Mouse (Mus musculus) lung, embryonic 16.5 days (tissue): ENCODE measurements around the gene Slc30a3. TPM values are rescaled to one million over a fixed set of nuclear protein-coding genes. Genes with fewer than 3 reads are reported as not detected.
A peak's percentile ranks its signal among the peaks of the same experiment; 100 is the strongest.

Source experiments
- ATAC-seq: fragments of 200-750 bp; cut with Nextera tagmentation; 2 replicates; pipeline ENCODE4 v1.8.0; 2017; ENCODE audit warnings: low read depth, mild to moderate bottlenecking, moderate library complexity
- H3K27ac ChIP-seq: fragments of 300-500 bp; sonication (generic); 2 replicates; pipeline ENCODE4 v1.5.1; 2014; ENCODE audit warnings: mild to moderate bottlenecking, control low read depth, low read length
- H3K27me3 ChIP-seq: fragments of 300-500 bp; sonication (generic); 2 replicates; pipeline ENCODE4 v1.6.1; 2014; ENCODE audit warnings: low read depth, low read length, mixed read lengths; ENCODE audit not compliant: control insufficient read depth, insufficient read depth
- H3K36me3 ChIP-seq: fragments of 300-500 bp; sonication (generic); 2 replicates; pipeline ENCODE4 v1.6.1; 2014; ENCODE audit warnings: low read length; ENCODE audit not compliant: control insufficient read depth, insufficient read depth
- H3K4me1 ChIP-seq: fragments of 300-500 bp; sonication (generic); replicated peaks from 2 replicates; pipeline ENCODE4 v1.6.1; 2014; ENCODE audit warnings: low read length, mixed read lengths; ENCODE audit not compliant: control insufficient read depth, insufficient read depth
- H3K4me2 ChIP-seq: fragments of 300-500 bp; sonication (generic); 2 replicates; pipeline ENCODE4 v1.6.1; 2014; ENCODE audit warnings: low read depth, low read length, control low read depth
- H3K4me3 ChIP-seq: fragments of 300-500 bp; sonication (generic); 2 replicates; pipeline ENCODE4 v1.5.1; 2014; ENCODE audit warnings: mild to moderate bottlenecking, low read length, control low read depth
- H3K9ac ChIP-seq: fragments of 300-500 bp; sonication (generic); 2 replicates; pipeline ENCODE4 v1.6.1; 2014; ENCODE audit warnings: low read length, control low read depth
- H3K9me3 ChIP-seq: fragments of 300-500 bp; sonication (generic); 2 replicates; pipeline ENCODE4 v1.6.1; 2016; ENCODE audit warnings: low read length; ENCODE audit not compliant: control insufficient read depth
- WGBS: fragments of 180-500 bp; shearing (Covaris S2); extraction: QIAGEN DNeasy Blood & Tissue Kit; methylation state at CpG from one replicate; pipeline ENCODE4 v1.1.7; 2014; 5-methylcytosine and 5-hydroxymethylcytosine counted together
- polyA plus RNA-seq: library from polyadenylated mRNA; unstranded; fragments of >200 nt; fragmentation: Nextera tagmentation; extraction: Ambion mirVana; gene quantifications from 2 replicates; pipeline ENCODE4 v1.2.1, GENCODE M21; 2015

The Slc30a3 gene
- 0.25 and 0.54 TPM in 2 replicates for polyA plus RNA-seq

- ATAC-seq, result no peak
- Histone ChIP-seq H3K27ac (no peak within 1 kb of the TSS), H3K9ac (no peak within 1 kb of the TSS), H3K4me1 (no peaks in the 10 kb centered on the region), H3K4me3 (no peak within 1 kb of the TSS), H3K9me3 (no peaks in the 10 kb centered on the region), H3K4me2 (no peak within 1 kb of the TSS), H3K36me3 (no peaks in the 10 kb centered on the region), H3K27me3 (no peaks in the 10 kb centered on the region; the same call in 1 of the 2 replicates)
- 88% methylated on average over 18 of the region's 18 CpGs for WGBS
Observed at GRCm38 (mm10) chr5:31108000-31108490, at the start of gene Slc30a3. Gene Slc30a3 (minus strand): TSS chr5:31108237.

DNA sequence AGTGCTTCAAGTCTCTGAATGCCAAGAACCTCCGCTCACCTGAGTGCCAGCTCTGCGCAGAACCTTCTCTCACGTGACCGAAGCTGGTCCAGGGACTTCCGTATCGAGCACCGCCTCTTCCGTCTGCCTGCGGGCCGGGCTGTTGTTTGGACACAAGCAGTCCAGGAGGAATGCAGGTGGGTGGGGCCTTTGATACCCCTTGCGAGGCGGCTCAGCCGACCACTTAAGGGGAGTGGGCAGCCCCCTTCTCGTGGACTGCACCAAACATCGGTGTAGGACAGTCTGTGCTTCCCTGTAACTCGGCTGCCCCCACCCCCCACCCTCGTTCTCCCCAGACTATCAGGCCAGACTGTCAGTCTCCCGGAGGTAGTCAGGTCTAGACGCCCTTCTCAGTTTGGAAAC lies 46.1 kb upstream of the Slc30a3 start, which contains the start of gene Mpv17:
Gene Mpv17 (minus strand): TSS at position 100 of the 402 bp plus-strand sequence.
- Histone ChIP-seq H3K27me3 (no peaks in the 10 kb centered on the region), H3K9me3 (no peaks in the 10 kb centered on the region), H3K4me3 (peak within 1 kb of the TSS; percentile 72), H3K9ac (peak within 1 kb of the TSS; percentile 81), H3K36me3 (peaks cover 23% of the 10 kb centered on the region), H3K4me1 (peaks cover 5% of the 10 kb centered on the region), H3K4me2 (peak within 1 kb of the TSS; percentile 80), H3K27ac (peak within 1 kb of the TSS; percentile 75)
- WGBS, result under 1% methylated on average over 19 of the region's 19 CpGs
- peak; percentile 96 for ATAC-seq

GRCm38 (mm10) chr5:31153516-31154151 lies 45.6 kb upstream of the Slc30a3 start:
- Histone ChIP-seq H3K4me3 (peak overlapping the region; percentile 72), H3K27me3 (no peaks in the 10 kb centered on the region), H3K36me3 (peaks cover 18% of the 10 kb centered on the region), H3K9ac (peak overlapping the region; percentile 81), H3K9me3 (no peaks in the 10 kb centered on the region), H3K4me2 (peak overlapping the region; percentile 80), H3K4me1 (peaks cover 5% of the 10 kb centered on the region), H3K27ac (peak overlapping the region; percentile 75; the same call in 1 of the 2 replicates)
- WGBS, result 25% methylated on average over 6 of the region's 6 CpGs
- peak; percentile 20 for ATAC-seq

DNA sequence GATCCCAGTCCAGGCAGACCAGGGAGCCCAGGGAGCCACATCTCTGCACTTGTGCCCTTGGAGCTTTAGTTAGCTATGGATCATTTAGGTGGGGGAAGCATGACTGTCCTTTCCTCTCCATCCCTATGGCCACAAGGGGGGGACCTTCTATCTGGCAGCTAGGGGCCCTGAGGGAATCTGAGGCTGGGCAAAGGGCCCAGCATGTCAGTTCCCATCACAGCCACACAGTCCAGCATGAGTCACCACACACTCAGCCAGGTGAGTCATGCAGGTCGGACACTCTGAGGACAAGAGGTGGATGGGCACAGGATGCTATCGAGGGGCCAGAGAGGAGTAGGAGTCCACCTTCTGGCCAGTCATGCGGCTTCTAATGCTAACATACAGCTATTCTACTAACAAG lies 43.7 kb upstream of the Slc30a3 start:
- no peak for ATAC-seq
- Histone ChIP-seq H3K27me3 (no peaks in the 10 kb centered on the region), H3K4me2 (no peak overlapping the region), H3K9me3 (no peaks in the 10 kb centered on the region), H3K9ac (no peak overlapping the region), H3K4me3 (no peak overlapping the region), H3K36me3 (peaks cover 1% of the 10 kb centered on the region; the same call in 1 of the 2 replicates), H3K27ac (no peak overlapping the region), H3K4me1 (peaks cover 5% of the 10 kb centered on the region)
- 79% methylated on average over 3 of the region's 3 CpGs for WGBS

DNA sequence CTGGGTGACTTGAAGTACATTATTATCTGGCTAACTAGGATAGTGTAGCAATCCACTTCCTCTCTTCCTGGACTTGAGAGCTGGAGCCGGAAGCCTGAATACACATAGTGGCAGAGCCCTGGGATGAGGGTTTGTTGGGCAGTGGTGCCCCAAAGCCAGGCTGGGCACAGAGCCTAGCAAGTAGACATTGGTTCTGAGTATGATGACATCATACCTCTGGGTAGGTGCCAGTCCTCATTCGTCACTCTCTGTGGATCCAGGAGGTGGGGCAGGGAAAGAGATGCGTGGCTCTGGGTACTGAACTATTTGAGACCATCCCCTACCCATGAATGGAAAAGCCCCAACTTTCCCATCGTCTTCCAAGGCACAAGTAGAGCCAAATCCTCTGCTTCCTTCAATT lies 41.7 kb upstream of the Slc30a3 start:
- no peaks in the 10 kb centered on the region for H3K27me3 ChIP-seq
- H3K9ac ChIP-seq, result no peak overlapping the region
- no peaks in the 10 kb centered on the region for H3K9me3 ChIP-seq
- no peak overlapping the region for H3K4me2 ChIP-seq
- ATAC-seq, result no peak
- no peak overlapping the region for H3K4me3 ChIP-seq
- H3K4me1 ChIP-seq, result peaks cover 5% of the 10 kb centered on the region
- no peaks in the 10 kb centered on the region; the same call in 1 of the 2 replicates for H3K36me3 ChIP-seq
- 87% methylated on average over 4 of the region's 4 CpGs for WGBS
- H3K27ac ChIP-seq, result no peak overlapping the region

DNA sequence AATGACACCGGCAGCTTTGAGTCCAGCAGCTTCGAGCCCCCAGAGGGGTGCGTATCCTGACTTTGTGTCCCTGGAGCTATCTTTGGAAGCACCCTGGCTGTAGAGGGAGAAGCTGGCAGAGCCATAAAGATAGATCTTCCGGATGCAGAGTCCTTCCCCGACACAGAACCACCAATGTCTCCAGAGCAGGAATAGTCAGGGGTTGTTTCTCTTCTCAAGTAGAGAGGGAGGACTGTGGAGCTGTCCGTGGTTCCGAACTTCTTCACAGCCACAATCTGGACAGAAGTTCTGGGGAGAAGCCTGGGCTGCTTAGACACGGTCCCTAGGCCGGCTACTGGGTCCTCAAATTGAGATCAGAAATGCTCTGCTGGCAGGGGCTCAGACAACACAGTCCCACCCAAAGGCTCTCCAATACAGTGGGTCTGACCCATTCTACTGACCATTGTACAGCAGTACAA lies 31.0 kb upstream of the Slc30a3 start:
- Histone ChIP-seq H3K27ac (no peak overlapping the region), H3K9me3 (no peaks in the 10 kb centered on the region), H3K27me3 (peaks cover 55% of the 10 kb centered on the region), H3K36me3 (peaks cover 6% of the 10 kb centered on the region), H3K9ac (no peak overlapping the region), H3K4me3 (no peak overlapping the region; the same call in 1 of the 2 replicates), H3K4me1 (peaks cover 7% of the 10 kb centered on the region; the same call in 1 of the 2 replicates), H3K4me2 (peak overlapping the region; percentile 11; the same call in 1 of the 2 replicates)
- 7% methylated on average over 9 of the region's 9 CpGs for WGBS
- ATAC-seq, result 0 out of 2 replicates have a peak, but pooled peaks have one; percentile 20

- H3K36me3 ChIP-seq, result peaks cover 4% of the 10 kb centered on the region; the same call in 1 of the 2 replicates
- H3K27me3 ChIP-seq, result peaks cover 56% of the 10 kb centered on the region
- no peak within 1 kb of the TSS for H3K27ac ChIP-seq
- H3K4me3 ChIP-seq, result peak within 1 kb of the TSS; percentile 14; the same call in 1 of the 2 replicates
- H3K4me1 ChIP-seq, result peaks cover 7% of the 10 kb centered on the region; the same call in 1 of the 2 replicates
- 2% methylated on average over 48 of the region's 52 CpGs for WGBS
- H3K9ac ChIP-seq, result no peak within 1 kb of the TSS
- peak within 1 kb of the TSS; percentile 11 for H3K4me2 ChIP-seq
- peak; percentile 43; the same call in 1 of the 2 replicates for ATAC-seq
- no peaks in the 10 kb centered on the region for H3K9me3 ChIP-seq
Observed at GRCm38 (mm10) chr5:31138241-31138967, 30.4 kb upstream of the Slc30a3 start, which contains the start of gene Ucn. Gene Ucn (minus strand): TSS chr5:31138829.

DNA sequence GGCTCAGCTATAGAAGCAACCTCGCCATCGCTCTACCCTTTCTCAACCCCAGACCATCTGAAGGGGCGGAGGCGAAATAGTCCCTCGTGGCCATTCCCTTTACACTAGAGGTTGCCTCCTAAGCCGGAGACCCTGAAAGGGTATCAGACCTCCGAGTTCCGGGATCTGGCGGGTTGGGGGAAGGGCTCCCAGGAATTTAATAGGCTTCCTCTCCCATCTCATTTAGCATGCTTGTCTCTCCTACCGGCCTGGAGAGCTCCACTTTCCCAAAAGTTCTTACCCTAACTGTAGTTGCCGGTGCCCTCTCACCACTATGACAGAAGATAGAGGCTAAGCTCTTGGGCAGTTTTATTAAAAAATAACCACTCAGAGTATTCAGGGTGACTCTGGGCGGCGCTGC lies 29.6 kb upstream of the Slc30a3 start:
- H3K4me3 ChIP-seq, result no peak overlapping the region
- no peak overlapping the region for H3K27ac ChIP-seq
- no peak overlapping the region for H3K4me2 ChIP-seq
- no peak for ATAC-seq
- H3K27me3 ChIP-seq, result peaks cover 56% of the 10 kb centered on the region
- peaks cover 7% of the 10 kb centered on the region; the same call in 1 of the 2 replicates for H3K4me1 ChIP-seq
- H3K36me3 ChIP-seq, result 0 out of 2 replicates have a peak, but pooled peaks cover 2% of the 10 kb centered on the region
- no peak overlapping the region for H3K9ac ChIP-seq
- H3K9me3 ChIP-seq, result no peaks in the 10 kb centered on the region
- WGBS, result under 1% methylated on average over 13 of the region's 13 CpGs
